Mouse (Mus musculus) kidney, postnatal 10 days (tissue): ENCODE data around the gene Peli2.

ENCODE experiments used
- DNase-seq: peaks from one replicate; pipeline ENCODE4 v3.0.0; 2021; ENCODE audit warnings: mixed read lengths

Gene Peli2

DNA sequence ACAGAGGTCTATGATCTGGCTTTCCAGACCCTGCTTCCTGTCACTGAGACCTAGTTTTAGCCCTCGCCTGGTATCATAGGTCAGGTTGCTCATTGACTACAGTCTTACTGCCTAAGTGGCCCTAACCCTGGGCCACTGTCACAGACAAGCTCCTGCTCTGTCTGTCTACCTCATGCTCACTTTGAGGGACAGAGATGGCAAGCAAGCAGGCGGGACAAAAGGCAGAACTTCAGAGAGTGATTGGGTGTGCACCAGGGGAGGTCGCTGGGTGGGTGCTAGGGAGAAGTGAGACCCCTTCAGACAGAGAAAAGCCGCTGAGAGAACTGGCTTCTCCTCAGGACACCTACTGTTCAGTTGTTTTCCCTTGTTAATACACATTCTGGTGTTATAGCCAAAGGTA, 6.3 kb downstream of the Peli2 start:
- no peak for DNase-seq

DNA sequence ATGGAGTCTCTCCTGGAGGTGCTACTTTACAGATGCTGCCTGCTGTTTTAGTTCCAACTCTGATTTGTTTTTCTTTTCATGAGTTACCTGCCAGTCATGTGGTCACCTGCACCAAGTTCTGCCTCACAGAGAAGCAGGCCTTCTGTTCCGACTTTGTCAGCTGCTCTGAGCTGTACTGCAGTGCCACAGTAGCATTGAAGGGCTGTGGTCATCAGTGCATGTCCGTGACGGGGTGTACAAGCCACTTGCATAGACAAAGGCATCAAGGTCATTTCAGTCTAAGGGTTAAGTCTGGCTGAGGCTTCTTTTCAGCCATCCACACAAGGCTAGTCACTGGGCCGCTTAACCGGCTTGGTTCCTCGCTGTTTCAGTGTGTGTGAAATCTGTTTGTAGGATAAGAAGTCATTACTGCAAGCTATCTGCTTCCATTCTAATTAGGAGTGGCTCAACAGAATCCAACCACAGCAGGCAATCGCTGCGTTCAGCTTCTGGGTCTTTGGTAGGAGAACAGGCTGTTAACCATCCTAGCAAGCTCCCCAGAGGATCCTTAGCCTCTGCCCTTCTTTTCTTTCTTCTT, 7.1 kb downstream of the Peli2 start:
- no peak for DNase-seq

DNA sequence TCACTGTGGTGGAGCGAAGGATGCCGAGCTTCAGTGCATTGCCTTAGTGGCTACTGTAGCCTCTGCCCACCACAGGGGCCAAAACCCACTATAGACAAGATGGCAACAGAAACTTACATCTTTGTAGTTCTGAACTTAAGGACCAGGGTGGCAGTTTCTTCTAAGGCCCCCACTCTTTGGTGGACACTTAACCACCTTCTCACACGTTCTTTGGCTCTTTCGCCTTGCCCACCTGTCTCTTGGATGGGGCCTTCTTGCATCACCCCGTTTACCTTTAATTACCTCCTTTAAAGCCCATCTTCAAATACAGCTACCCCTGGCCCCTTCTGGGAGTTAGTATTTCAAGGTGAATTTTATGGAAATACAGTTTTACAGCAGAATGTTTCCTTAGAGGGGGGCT, 8.1 kb downstream of the Peli2 start:
- DNase-seq: no peak

- no peak for DNase-seq
These were observed 9.4 kb downstream of the Peli2 start for GRCm38 (mm10) chr14:48130021-48130420.

GRCm38 (mm10) chr14:48130761-48131575, 10.3 kb downstream of the Peli2 start:
- peak; percentile 51 for DNase-seq

DNA sequence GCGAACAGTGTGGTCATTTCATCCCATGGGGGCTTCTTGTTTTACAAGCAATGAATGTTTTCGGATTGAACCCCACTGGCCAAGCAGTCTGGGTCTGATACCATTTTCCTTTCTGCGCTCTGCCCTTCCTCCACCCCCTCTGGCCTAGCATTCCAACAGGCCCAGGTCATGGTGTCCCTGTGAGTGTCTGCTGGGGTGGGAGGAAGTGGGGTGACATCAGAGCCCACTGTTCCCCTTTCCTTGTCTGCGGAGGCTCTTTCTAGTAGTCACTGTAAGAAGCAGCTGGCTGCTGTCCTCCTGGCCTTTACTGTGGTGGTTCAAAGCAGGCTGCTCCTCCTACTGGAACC, 10.9 kb downstream of the Peli2 start:
- DNase-seq: peak; percentile 55

- DNase-seq: no peak
These were observed 11.6 kb downstream of the Peli2 start for GRCm38 (mm10) chr14:48132241-48132640.

DNA sequence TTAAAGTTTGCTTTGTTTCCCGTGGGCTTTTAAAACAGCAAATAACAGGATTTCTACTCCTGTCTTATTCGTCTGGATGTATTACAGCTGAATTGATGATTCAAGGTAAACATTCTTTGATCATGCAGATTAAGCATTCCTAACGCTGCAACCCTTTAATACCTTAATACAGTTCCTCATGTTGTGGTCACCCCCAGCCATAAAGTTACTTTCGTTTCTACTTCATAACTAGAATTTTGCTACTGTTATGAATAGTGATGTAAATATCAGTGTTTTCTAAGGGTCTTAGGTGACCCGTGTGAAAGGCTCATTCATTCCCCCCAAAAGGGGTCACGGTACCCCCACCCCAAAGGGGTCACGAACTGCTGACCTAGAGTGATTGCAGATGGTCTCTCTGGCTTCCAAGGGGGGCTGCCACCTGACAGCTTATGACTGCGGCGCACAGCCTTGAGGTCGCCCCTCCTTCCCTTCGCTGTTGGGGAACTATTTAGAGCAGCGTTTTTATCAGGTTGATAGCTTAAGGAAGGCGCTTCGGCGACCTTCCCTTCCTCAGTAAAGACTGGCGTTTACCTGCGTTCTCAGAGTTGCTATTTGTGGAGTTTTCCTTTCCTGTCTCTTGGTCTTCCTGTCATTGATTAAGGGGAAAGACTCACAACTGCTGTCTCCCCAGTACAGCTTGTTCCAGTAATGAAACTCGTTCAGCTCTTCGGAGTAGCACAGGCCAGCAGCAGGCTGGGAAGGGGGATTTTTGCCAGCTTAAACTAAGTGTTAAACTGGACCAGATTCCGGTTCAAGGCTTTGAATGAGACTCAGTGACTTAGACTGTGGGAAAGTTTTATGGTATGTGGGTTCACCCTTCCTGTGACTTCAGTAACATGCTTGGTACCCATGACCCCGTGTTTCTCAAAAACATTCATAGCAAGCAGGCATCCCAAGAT, 12.5 kb downstream of the Peli2 start:
- no peak for DNase-seq

- DNase-seq: peak; percentile 77
These were observed 13.7 kb downstream of the Peli2 start for GRCm38 (mm10) chr14:48134344-48134743.

DNA sequence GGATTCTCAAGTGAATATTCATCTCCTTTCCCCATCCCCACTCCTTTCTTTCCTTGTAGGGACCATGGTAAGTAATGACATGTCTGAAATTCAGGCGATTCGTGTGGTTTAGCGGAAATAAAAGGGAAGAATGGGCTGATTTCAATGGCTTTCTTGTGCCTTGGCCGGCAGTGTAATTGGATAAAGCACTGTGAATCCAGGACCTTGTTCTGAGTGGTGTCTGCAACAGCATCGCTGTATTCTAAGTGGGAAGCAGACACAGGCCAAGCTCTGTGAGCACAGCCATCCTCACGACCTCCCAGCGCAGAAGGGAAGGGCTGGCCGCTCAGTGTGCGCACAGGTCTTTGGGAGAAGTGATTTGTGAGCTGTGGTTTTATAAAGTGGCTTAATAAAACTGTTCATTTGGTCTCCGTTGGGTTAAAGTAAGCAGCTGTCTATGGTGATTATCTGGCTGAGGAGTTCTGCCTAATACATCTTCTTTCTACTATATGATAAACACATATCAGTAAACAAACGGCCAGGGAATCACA, 15.3 kb downstream of the Peli2 start:
- DNase-seq: no peak

- DNase-seq: no peak
These were observed 17.1 kb downstream of the Peli2 start for GRCm38 (mm10) chr14:48137731-48138130.

- peak; percentile 65 for DNase-seq
These were observed 17.5 kb downstream of the Peli2 start for GRCm38 (mm10) chr14:48138138-48138537.

- no peak for DNase-seq
These were observed 18.8 kb downstream of the Peli2 start for GRCm38 (mm10) chr14:48139409-48139808.

DNA sequence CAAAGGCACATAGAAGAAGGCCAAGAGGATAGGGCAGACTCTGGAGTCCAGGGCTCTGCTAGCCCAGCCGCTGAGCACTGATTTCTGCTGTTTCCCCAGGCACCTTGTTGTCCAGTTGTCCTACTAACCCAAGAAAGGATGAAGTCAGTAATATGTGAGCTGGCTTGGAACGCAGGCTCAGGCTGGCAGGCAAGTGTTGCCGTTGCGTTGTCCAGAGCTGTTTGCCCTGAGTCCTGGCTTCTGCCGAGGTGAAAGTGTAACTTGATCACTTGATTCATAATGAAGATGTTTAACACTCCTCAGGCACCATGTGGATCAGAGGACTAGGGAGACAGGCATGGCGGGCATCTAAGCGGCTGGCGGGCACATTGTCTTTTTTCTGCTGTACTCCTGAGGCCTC, 21.1 kb downstream of the Peli2 start:
- DNase-seq: no peak

DNA sequence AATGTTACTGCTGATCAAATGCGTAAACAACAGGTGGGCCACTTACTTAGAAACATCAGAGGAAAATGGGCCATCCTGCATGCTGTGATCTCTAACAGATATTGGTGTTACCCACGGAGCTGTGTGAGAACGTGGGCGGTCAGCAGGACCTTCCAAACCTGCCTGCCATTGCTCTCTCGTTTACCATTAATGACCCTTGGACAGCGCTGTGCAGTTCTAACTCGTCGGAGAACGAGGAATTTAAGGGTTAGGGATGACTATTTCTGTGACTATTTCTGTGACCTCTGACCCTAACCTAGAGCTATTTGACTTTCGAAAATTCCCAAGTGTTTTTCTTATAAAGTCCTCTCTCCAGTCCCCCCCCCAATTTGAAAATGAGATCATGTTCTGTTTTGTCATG, 22.1 kb downstream of the Peli2 start:
- DNase-seq: no peak

DNA sequence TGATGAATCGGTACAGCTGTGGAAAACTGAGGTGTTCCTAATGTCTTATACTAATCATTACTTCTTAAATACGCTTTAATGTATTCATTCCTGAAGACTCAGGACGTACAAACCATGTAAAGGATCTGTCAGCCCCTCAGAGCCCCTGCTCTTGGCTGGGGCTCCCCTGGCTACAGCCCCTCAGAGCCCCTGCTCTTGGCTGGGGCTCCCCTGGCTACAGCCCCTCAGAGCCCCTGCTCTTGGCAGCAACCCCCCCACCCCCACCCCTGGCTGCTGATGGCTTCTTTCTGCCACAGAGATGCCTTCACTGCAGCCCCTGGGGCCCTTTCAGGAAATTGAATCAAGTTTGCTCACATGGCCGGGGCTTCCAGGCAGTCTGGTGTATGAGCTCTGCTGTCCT, 22.5 kb downstream of the Peli2 start:
- DNase-seq: no peak

DNA sequence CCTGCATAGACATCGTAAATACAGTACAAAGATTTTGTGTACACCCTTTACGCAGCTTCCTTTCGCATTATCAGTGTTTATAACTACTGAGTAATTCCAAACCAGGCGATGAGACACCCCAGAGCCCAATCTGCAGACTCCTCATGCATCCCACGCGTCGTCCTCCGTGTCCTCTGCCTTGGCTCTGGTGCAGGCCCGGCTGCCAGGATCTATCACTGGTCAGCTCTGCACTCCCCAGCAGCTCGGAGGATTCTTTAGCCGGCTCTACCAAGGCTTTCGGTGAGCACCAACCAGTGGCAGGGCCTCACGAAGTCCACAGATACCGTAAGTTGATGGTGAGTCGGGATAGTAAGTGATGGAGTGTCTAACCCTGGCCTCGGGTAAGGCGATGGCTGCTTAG, 23.7 kb downstream of the Peli2 start:
- no peak for DNase-seq

DNA sequence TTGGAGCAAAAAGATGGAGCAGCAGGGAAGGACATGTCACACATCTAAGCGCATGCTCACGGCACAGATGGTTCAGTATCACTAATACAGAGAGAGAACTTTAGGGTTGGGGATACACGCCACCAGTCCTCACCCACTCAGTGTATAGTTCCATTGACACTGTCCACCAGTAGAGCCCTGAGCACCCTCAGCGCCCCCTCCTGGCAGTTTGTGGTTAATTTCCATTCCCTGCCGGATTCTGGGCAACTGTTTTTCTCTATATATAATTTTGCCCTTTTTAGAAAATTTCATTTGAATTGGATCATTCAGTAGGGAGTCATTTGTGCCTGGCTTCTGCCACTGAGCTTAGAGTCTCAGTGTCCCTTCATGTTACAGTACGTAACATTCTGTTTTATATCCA, 27.1 kb downstream of the Peli2 start:
- DNase-seq: no peak

DNA sequence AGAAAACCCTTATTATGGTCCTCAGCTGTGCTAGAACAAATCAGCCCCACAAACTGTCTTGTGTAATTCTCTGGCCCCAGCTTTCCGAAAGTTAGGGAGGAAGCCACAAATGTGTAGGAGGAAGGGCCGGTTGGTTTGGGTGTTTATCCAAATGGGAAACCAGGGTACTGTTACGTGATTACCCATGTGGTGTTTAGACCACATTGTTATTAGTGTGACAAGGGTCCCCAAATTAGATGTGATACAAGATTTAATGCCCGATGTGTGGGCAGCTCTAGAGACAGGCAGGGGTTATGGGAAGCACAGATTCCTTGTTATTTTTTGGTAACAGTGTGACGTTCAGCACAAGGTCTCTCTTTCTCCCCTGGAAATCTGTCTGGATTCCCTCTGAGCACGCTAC, 28.0 kb downstream of the Peli2 start:
- DNase-seq: no peak

GRCm38 (mm10) chr14:48149351-48149750, 28.7 kb downstream of the Peli2 start:
- DNase-seq: no peak

DNA sequence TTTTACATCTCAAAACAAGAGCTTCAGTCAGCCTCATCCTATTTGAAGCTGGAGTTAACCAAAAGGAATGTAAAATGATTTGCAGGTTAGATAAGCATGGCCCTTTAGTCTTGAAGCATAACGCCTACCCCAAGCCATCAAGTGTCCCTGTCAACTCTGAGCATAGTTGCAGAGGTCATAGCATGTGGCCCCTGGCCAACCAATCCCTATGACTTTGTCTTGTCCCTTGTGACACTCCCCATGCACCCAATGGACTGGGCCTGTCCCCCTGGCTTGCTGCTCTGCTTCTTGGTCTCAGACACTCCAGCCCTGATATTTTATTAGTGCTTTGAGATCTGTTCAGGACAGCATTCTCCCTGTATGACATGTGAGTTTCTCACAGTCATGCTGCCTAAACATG, 30.3 kb downstream of the Peli2 start:
- no peak for DNase-seq

DNA sequence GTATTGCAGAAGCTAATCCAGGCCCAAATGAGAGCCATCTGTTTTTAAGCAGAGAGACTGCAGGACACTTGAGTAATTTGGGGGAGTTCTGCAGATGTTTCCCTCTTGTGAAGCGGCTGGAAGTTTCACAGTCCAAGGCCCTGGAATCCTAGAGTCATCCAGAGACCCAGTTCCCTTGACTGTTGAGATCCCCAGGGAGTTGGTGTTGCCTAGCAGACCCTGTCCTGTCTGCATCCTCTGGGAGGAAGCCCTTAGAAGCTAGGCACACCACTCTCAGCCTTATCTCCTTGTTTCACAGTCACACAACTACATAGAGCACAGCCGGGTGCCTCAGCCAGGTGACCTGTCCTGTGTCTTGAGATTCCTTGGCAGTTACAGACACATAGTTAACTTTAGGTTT, 30.9 kb downstream of the Peli2 start:
- DNase-seq: no peak

DNA sequence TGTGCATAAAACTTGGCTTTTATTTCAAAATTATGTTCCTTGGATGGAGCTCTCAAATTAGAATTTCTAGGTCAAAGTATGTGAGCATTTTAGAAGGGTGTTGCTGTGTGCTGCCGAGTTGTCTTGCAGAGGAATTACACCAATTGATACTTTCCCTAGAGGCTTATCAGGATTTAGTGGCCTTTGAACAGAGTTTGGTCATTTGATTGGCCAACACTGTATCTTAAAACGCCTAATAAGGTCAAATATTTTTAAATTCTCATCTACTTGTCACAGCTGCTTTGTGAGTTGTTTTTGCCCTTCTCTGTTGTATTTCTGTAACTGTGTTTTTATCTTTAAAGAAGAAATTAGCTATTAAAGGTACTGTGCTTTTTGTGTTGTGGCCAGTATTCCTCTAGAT, 32.4 kb downstream of the Peli2 start:
- no peak for DNase-seq
